Mouse (Mus musculus) MEL (cell line): Measurements from ENCODE around the gene Lexm. TPM values are rescaled to one million over a fixed set of nuclear protein-coding genes. Genes with fewer than 3 reads are reported as not detected.
A peak's percentile ranks its signal among the peaks of the same experiment; 100 is the strongest.

Source experiments
- DNase-seq: peaks from one replicate; pipeline ENCODE4 v3.0.0; 2011; ENCODE audit warnings: low read depth, low spot score
- H3K27ac ChIP-seq: 2 replicates; pipeline ENCODE4 v1.5.1; 2012; ENCODE audit warnings: low read depth, mild to moderate bottlenecking, control low read depth, low read length, moderate library complexity; ENCODE audit not compliant: control insufficient read depth
- H3K27me3 ChIP-seq, 2 experiments: fragments of 150-350 bp in 1 of 2; sonication (generic) in 1 of 2; 2 replicates each; pipeline ENCODE4 v1.6.1; 2012; ENCODE audit warnings: low read length in 2 of 2, mild to moderate bottlenecking in 2 of 2, improper control_type of control experiment in 1 of 2, moderate library complexity in 1 of 2; ENCODE audit not compliant: insufficient read depth in 2 of 2, control insufficient read depth in 1 of 2
- H3K36me3 ChIP-seq, 2 experiments: 2 replicates each; pipeline ENCODE4 v1.6.1; 2012 to 2014; ENCODE audit warnings: low read length in 2 of 2, improper control_type of control experiment in 1 of 2, inconsistent platforms in 1 of 2, mild to moderate bottlenecking in 1 of 2; ENCODE audit not compliant: insufficient read depth in 2 of 2, control insufficient read depth in 1 of 2
- H3K4me1 ChIP-seq, 2 experiments: fragments of 150-350 bp in 1 of 2; sonication (generic) in 1 of 2; 2 replicates each; pipeline ENCODE4 v1.6.1; 2012; ENCODE audit warnings: low read length in 2 of 2, improper control_type of control experiment in 1 of 2, mild to moderate bottlenecking in 1 of 2; ENCODE audit not compliant: insufficient read depth in 2 of 2, control insufficient read depth in 1 of 2
- H3K4me3 ChIP-seq, 2 experiments: fragments of 150-350 bp in 1 of 2; sonication (generic) in 1 of 2; 2 replicates each; pipeline ENCODE4 v1.5.1; 2012; ENCODE audit warnings: low read depth in 2 of 2, low read length in 2 of 2, mild to moderate bottlenecking in 2 of 2, moderate library complexity in 2 of 2, control low read depth in 1 of 2, improper control_type of control experiment in 1 of 2; ENCODE audit not compliant: control insufficient read depth in 1 of 2, insufficient read depth in 1 of 2
- H3K79me2 ChIP-seq: 2 replicates; pipeline ENCODE4 v1.6.1; 2012; ENCODE audit warnings: mild to moderate bottlenecking, low read length, moderate library complexity; ENCODE audit not compliant: control insufficient read depth, poor library complexity, insufficient read depth
- H3K9ac ChIP-seq: 2 replicates; pipeline ENCODE4 v1.6.1; 2012; ENCODE audit warnings: low read depth, mild to moderate bottlenecking, control low read depth, low read length, moderate library complexity; ENCODE audit not compliant: control insufficient read depth, poor library complexity, severe bottlenecking
- H3K9me3 ChIP-seq: fragments of 150-350 bp; sonication (generic); replicated peaks from 2 replicates; pipeline ENCODE4 v1.6.1; 2012; ENCODE audit warnings: mild to moderate bottlenecking, low read length, improper control_type of control experiment, moderate library complexity; ENCODE audit not compliant: insufficient read depth
- CHD2 ChIP-seq: IDR thresholded peaks from 2 replicates; pipeline ENCODE4 v1.6.1; 2011; ENCODE audit warnings: low read length, improper control_type of control experiment
- EP300 ChIP-seq, 2 experiments: IDR thresholded peaks; 2 replicates each; pipeline ENCODE4 v1.6.1; 2011; ENCODE audit warnings: improper control_type of control experiment in 2 of 2, low read length in 2 of 2, low read depth in 1 of 2, mild to moderate bottlenecking in 1 of 2
- ETS1 ChIP-seq: IDR thresholded peaks from 2 replicates; pipeline ENCODE4 v1.6.1; 2012; ENCODE audit warnings: low read depth, mild to moderate bottlenecking, inconsistent platforms, low read length, improper control_type of control experiment, moderate library complexity
- GABPA ChIP-seq: IDR thresholded peaks from 2 replicates; pipeline ENCODE4 v1.6.1; 2012; ENCODE audit warnings: low read depth, mild to moderate bottlenecking, inconsistent platforms, low read length, improper control_type of control experiment, moderate library complexity
- GATA1 ChIP-seq: IDR thresholded peaks from 2 replicates; pipeline ENCODE4 v1.6.1; 2011; ENCODE audit warnings: low read depth, low read length, improper control_type of control experiment
- HCFC1 ChIP-seq: IDR thresholded peaks from 2 replicates; pipeline ENCODE4 v1.6.1; 2012; ENCODE audit warnings: low read depth, mild to moderate bottlenecking, inconsistent platforms, low read length, improper control_type of control experiment, moderate library complexity
- MAZ ChIP-seq: IDR thresholded peaks from 2 replicates; pipeline ENCODE4 v1.6.1; 2012; ENCODE audit warnings: low read depth, mild to moderate bottlenecking, inconsistent platforms, low read length, improper control_type of control experiment
- MYB ChIP-seq: IDR thresholded peaks from 2 replicates; pipeline ENCODE4 v1.6.1; 2011; ENCODE audit warnings: mild to moderate bottlenecking, low read depth, low read length, improper control_type of control experiment
- NELFE ChIP-seq: IDR thresholded peaks from 2 replicates; pipeline ENCODE4 v1.6.1; 2011; ENCODE audit warnings: low read depth, low read length, improper control_type of control experiment
- NRF1 ChIP-seq: IDR thresholded peaks from 2 replicates; pipeline ENCODE4 v1.6.1; 2014; ENCODE audit warnings: low read depth, mild to moderate bottlenecking, inconsistent platforms, low read length, improper control_type of control experiment, moderate library complexity; ENCODE audit not compliant: poor library complexity, insufficient read depth, severe bottlenecking
- RAD21 ChIP-seq: IDR thresholded peaks from 2 replicates; pipeline ENCODE4 v1.6.1; 2011; ENCODE audit warnings: mild to moderate bottlenecking, low read depth, low read length, improper control_type of control experiment
- RCOR1 ChIP-seq: IDR thresholded peaks from 2 replicates; pipeline ENCODE4 v1.6.1; 2012; ENCODE audit warnings: low read depth, mild to moderate bottlenecking, inconsistent platforms, low read length, improper control_type of control experiment
- TAL1 ChIP-seq: IDR thresholded peaks from 2 replicates; pipeline ENCODE4 v1.6.1; 2012; ENCODE audit warnings: mild to moderate bottlenecking, inconsistent platforms, low read length, moderate library complexity, mixed read lengths
- TBP ChIP-seq: IDR thresholded peaks from 2 replicates; pipeline ENCODE4 v1.8.0; 2011; ENCODE audit warnings: low read depth, low read length, improper control_type of control experiment
- TCF12 ChIP-seq: IDR thresholded peaks from 2 replicates; pipeline ENCODE4 v1.6.1; 2014; ENCODE audit warnings: low read depth, mild to moderate bottlenecking, inconsistent platforms, low read length, improper control_type of control experiment, moderate library complexity
- UBTF ChIP-seq: IDR thresholded peaks from 2 replicates; pipeline ENCODE4 v1.6.1; 2012; ENCODE audit warnings: low read depth, mild to moderate bottlenecking, inconsistent platforms, low read length, improper control_type of control experiment, moderate library complexity, borderline replicate concordance; ENCODE audit not compliant: insufficient read depth
- polyA plus RNA-seq, 2 experiments: library from polyadenylated mRNA; stranded (reverse) in 1 of 2; unstranded in 1 of 2; fragments of >175 nt in 1 of 2; fragments of >200 nt in 1 of 2; gene quantifications; 2 replicates each; pipeline versions ENCODE4 v1.2.1 to v1.2.4; 2012; ENCODE audit warnings: low replicate concordance in 2 of 2, low read depth in 1 of 2; ENCODE audit not compliant: insufficient read length in 2 of 2, insufficient read depth in 1 of 2, missing spikeins in 1 of 2
- total RNA-seq: library from RNA; depleted of rRNA; stranded (reverse); fragments of 300-350 nt; gene quantifications from 2 replicates; pipeline ENCODE4 v1.2.3, GENCODE M21; 2012

Gene Lexm
- total and polyA plus RNA-seq, 3 experiments: 6.1 to 17.5 TPM; not detected in 1

- no peaks in the 10 kb centered on the region for H3K9me3 ChIP-seq
- H3K4me3 ChIP-seq: no peak overlapping the region
- no peak overlapping the region for H3K27ac ChIP-seq
- TF ChIP-seq NRF1 (no peak), RAD21 (no peak), MYB (no peak), MAZ (no peak), CHD2 (no peak), RCOR1 (no peak), TBP (no peak), EP300 (IDR thresholded peaks at IDR 0.05; ENCODE audit: low read depth in 1 of 2, low read length in 2 of 2) (no peak), TCF12 (no peak), GABPA (no peak), TAL1 (no peak), NELFE (no peak), UBTF (no peak)
- TF ChIP-seq, all 39 proteins: peak for 0
- Histone ChIP-seq H3K4me1 (peaks cover 11 to 17% of the 10 kb centered on the region in 2 experiments; a peak in 3 of 4 replicates), H3K36me3 (peaks cover 0 to 16% of the 10 kb centered on the region in 2 experiments; a peak in 1 of 4 replicates), H3K9ac (no peak overlapping the region), H3K27me3 (no peaks in the 10 kb centered on the region), H3K79me2 (peaks cover 2% of the 10 kb centered on the region)
- no peak for DNase-seq
These were observed 36.0 kb upstream of the Lexm start for GRCm38 (mm10) chr4:106653051-106653450.

- peak overlapping the region in 1 of 2 experiments; percentile 77; a peak in 2 of 4 replicates for H3K4me3 ChIP-seq
- DNase-seq: peak; percentile 44
- peak overlapping the region; percentile 0; the same call in 1 of the 2 replicates for H3K9ac ChIP-seq
- 0 out of 2 replicates have a peak overlapping the region, but pooled peaks have one; percentile 1 for H3K27ac ChIP-seq
- peaks cover 11 to 17% of the 10 kb centered on the region in 2 experiments; a peak in 3 of 4 replicates for H3K4me1 ChIP-seq
- H3K9me3 ChIP-seq: no peaks in the 10 kb centered on the region
- no peaks in the 10 kb centered on the region for H3K27me3 ChIP-seq
- H3K36me3 ChIP-seq: peaks cover 0 to 16% of the 10 kb centered on the region in 2 experiments; a peak in 1 of 4 replicates
- H3K79me2 ChIP-seq: peaks cover 2% of the 10 kb centered on the region
- TF ChIP-seq HCFC1: no peak
- peak in 1 of 2 experiments; percentile 24; a peak in 2 of 4 replicates for TF ChIP-seq EP300 (IDR thresholded peaks at IDR 0.05; ENCODE audit: low read depth in 1 of 2, low read length in 2 of 2)
- peak; percentile 59; the same call in 1 of the 2 replicates for TF ChIP-seq NRF1
- peak; percentile 18; the same call in 1 of the 2 replicates for TF ChIP-seq ETS1
- TF ChIP-seq TBP: 0 out of 2 replicates have a peak, but pooled peaks have one; percentile 45
- peak; percentile 55; the same call in 1 of the 2 replicates for TF ChIP-seq GATA1
- TF ChIP-seq, all 39 proteins: peak for 5
These were observed 35.5 kb upstream of the Lexm start for GRCm38 (mm10) chr4:106652546-106652945.
